Mouse (Mus musculus) MEL (cell line): ENCODE measurements at regions not wholly inside any gene's neighbourhood (a gene's known extent, or its start where the extent isn't known, plus 50 kb on each side); places are given as distances from the start of the nearest gene placed in this dataset.

Experiments
- DNase-seq: peaks from one replicate; pipeline ENCODE4 v3.0.0; 2011; ENCODE audit warnings: low read depth, low spot score
- H3K27ac ChIP-seq: 2 replicates; pipeline ENCODE4 v1.5.1; 2012; ENCODE audit warnings: low read depth, mild to moderate bottlenecking, control low read depth, low read length, moderate library complexity; ENCODE audit not compliant: control insufficient read depth
- H3K27me3 ChIP-seq, 2 experiments: fragments of 150-350 bp in 1 of 2; sonication (generic) in 1 of 2; 2 replicates each; pipeline ENCODE4 v1.6.1; 2012; ENCODE audit warnings: low read length in 2 of 2, mild to moderate bottlenecking in 2 of 2, improper control_type of control experiment in 1 of 2, moderate library complexity in 1 of 2; ENCODE audit not compliant: insufficient read depth in 2 of 2, control insufficient read depth in 1 of 2
- H3K36me3 ChIP-seq, 2 experiments: 2 replicates each; pipeline ENCODE4 v1.6.1; 2012 to 2014; ENCODE audit warnings: low read length in 2 of 2, improper control_type of control experiment in 1 of 2, inconsistent platforms in 1 of 2, mild to moderate bottlenecking in 1 of 2; ENCODE audit not compliant: insufficient read depth in 2 of 2, control insufficient read depth in 1 of 2
- H3K4me1 ChIP-seq, 2 experiments: fragments of 150-350 bp in 1 of 2; sonication (generic) in 1 of 2; 2 replicates each; pipeline ENCODE4 v1.6.1; 2012; ENCODE audit warnings: low read length in 2 of 2, improper control_type of control experiment in 1 of 2, mild to moderate bottlenecking in 1 of 2; ENCODE audit not compliant: insufficient read depth in 2 of 2, control insufficient read depth in 1 of 2
- H3K4me3 ChIP-seq, 2 experiments: fragments of 150-350 bp in 1 of 2; sonication (generic) in 1 of 2; 2 replicates each; pipeline ENCODE4 v1.5.1; 2012; ENCODE audit warnings: low read depth in 2 of 2, low read length in 2 of 2, mild to moderate bottlenecking in 2 of 2, moderate library complexity in 2 of 2, control low read depth in 1 of 2, improper control_type of control experiment in 1 of 2; ENCODE audit not compliant: control insufficient read depth in 1 of 2, insufficient read depth in 1 of 2
- H3K79me2 ChIP-seq: 2 replicates; pipeline ENCODE4 v1.6.1; 2012; ENCODE audit warnings: mild to moderate bottlenecking, low read length, moderate library complexity; ENCODE audit not compliant: control insufficient read depth, poor library complexity, insufficient read depth
- H3K9ac ChIP-seq: 2 replicates; pipeline ENCODE4 v1.6.1; 2012; ENCODE audit warnings: low read depth, mild to moderate bottlenecking, control low read depth, low read length, moderate library complexity; ENCODE audit not compliant: control insufficient read depth, poor library complexity, severe bottlenecking
- H3K9me3 ChIP-seq: fragments of 150-350 bp; sonication (generic); replicated peaks from 2 replicates; pipeline ENCODE4 v1.6.1; 2012; ENCODE audit warnings: mild to moderate bottlenecking, low read length, improper control_type of control experiment, moderate library complexity; ENCODE audit not compliant: insufficient read depth
- CHD2 ChIP-seq: IDR thresholded peaks from 2 replicates; pipeline ENCODE4 v1.6.1; 2011; ENCODE audit warnings: low read length, improper control_type of control experiment
- EP300 ChIP-seq, 2 experiments: IDR thresholded peaks; 2 replicates each; pipeline ENCODE4 v1.6.1; 2011; ENCODE audit warnings: improper control_type of control experiment in 2 of 2, low read length in 2 of 2, low read depth in 1 of 2, mild to moderate bottlenecking in 1 of 2
- ETS1 ChIP-seq: IDR thresholded peaks from 2 replicates; pipeline ENCODE4 v1.6.1; 2012; ENCODE audit warnings: low read depth, mild to moderate bottlenecking, inconsistent platforms, low read length, improper control_type of control experiment, moderate library complexity
- GABPA ChIP-seq: IDR thresholded peaks from 2 replicates; pipeline ENCODE4 v1.6.1; 2012; ENCODE audit warnings: low read depth, mild to moderate bottlenecking, inconsistent platforms, low read length, improper control_type of control experiment, moderate library complexity
- GATA1 ChIP-seq: IDR thresholded peaks from 2 replicates; pipeline ENCODE4 v1.6.1; 2011; ENCODE audit warnings: low read depth, low read length, improper control_type of control experiment
- JUND ChIP-seq: IDR thresholded peaks from 2 replicates; pipeline ENCODE4 v1.6.1; 2011; ENCODE audit warnings: low read depth, mild to moderate bottlenecking, improper control_type of control experiment, low read length
- MAX ChIP-seq: IDR thresholded peaks from 2 replicates; pipeline ENCODE4 v1.6.1; 2011; ENCODE audit warnings: low read length, improper control_type of control experiment
- MXI1 ChIP-seq: IDR thresholded peaks from 2 replicates; pipeline ENCODE4 v1.6.1; 2011; ENCODE audit warnings: mild to moderate bottlenecking, low read depth, low read length, improper control_type of control experiment
- NELFE ChIP-seq: IDR thresholded peaks from 2 replicates; pipeline ENCODE4 v1.6.1; 2011; ENCODE audit warnings: low read depth, low read length, improper control_type of control experiment
- SIN3A ChIP-seq: IDR thresholded peaks from 2 replicates; pipeline ENCODE4 v1.6.1; 2012; ENCODE audit warnings: low read length, improper control_type of control experiment, inconsistent platforms
- TBP ChIP-seq: IDR thresholded peaks from 2 replicates; pipeline ENCODE4 v1.8.0; 2011; ENCODE audit warnings: low read depth, low read length, improper control_type of control experiment
- TCF12 ChIP-seq: IDR thresholded peaks from 2 replicates; pipeline ENCODE4 v1.6.1; 2014; ENCODE audit warnings: low read depth, mild to moderate bottlenecking, inconsistent platforms, low read length, improper control_type of control experiment, moderate library complexity
- UBTF ChIP-seq: IDR thresholded peaks from 2 replicates; pipeline ENCODE4 v1.6.1; 2012; ENCODE audit warnings: low read depth, mild to moderate bottlenecking, inconsistent platforms, low read length, improper control_type of control experiment, moderate library complexity, borderline replicate concordance; ENCODE audit not compliant: insufficient read depth
- USF2 ChIP-seq, 2 experiments: IDR thresholded peaks; 2 replicates each; pipeline ENCODE4 v1.6.1; 2011 to 2012; ENCODE audit warnings: improper control_type of control experiment in 2 of 2, low read length in 2 of 2, borderline replicate concordance in 1 of 2, inconsistent platforms in 1 of 2, low read depth in 1 of 2, mild to moderate bottlenecking in 1 of 2; ENCODE audit not compliant: insufficient read depth in 1 of 2
- ZC3H11A ChIP-seq: IDR thresholded peaks from 2 replicates; pipeline ENCODE4 v1.6.1; 2012; ENCODE audit warnings: low read depth, mild to moderate bottlenecking, inconsistent platforms, low read length, improper control_type of control experiment
- ZMIZ1 ChIP-seq: IDR thresholded peaks from 2 replicates; pipeline ENCODE4 v1.6.1; 2012; ENCODE audit warnings: low read depth, mild to moderate bottlenecking, inconsistent platforms, low read length, improper control_type of control experiment, moderate library complexity

- no peak overlapping the region for H3K4me3 ChIP-seq
- no peak for DNase-seq
- H3K79me2 ChIP-seq: no peaks in the 10 kb centered on the region
- TF ChIP-seq MXI1: no peak
- no peak for TF ChIP-seq ETS1
- TF ChIP-seq GATA1: no peak
- no peak for TF ChIP-seq CHD2
- TF ChIP-seq TBP: no peak
- no peak for TF ChIP-seq JUND
- no peak for TF ChIP-seq ZMIZ1
- TF ChIP-seq EP300 (IDR thresholded peaks at IDR 0.05; ENCODE audit: low read depth in 1 of 2, low read length in 2 of 2): no peak
- TF ChIP-seq SIN3A: no peak
- no peak for TF ChIP-seq MAX
- TF ChIP-seq ZC3H11A: no peak
- TF ChIP-seq UBTF: no peak
- no peak for TF ChIP-seq TCF12
- TF ChIP-seq NELFE: no peak
- H3K4me1 ChIP-seq: no peaks in the 10 kb centered on the region
- H3K9me3 ChIP-seq: no peaks in the 10 kb centered on the region
- H3K27me3 ChIP-seq: no peaks in the 10 kb centered on the region
- no peak overlapping the region for H3K27ac ChIP-seq
- H3K36me3 ChIP-seq: no peaks in the 10 kb centered on the region
- H3K9ac ChIP-seq: no peak overlapping the region
These were observed 131.8 kb downstream of the Pja1 start for GRCm38 (mm10) chrX:99339081-99339876.

GRCm38 (mm10) chrX:99336616-99337553, 134.2 kb downstream of the Pja1 start:
- H3K27ac ChIP-seq: no peak overlapping the region
- no peaks in the 10 kb centered on the region for H3K79me2 ChIP-seq
- H3K4me3 ChIP-seq: no peak overlapping the region
- no peaks in the 10 kb centered on the region for H3K36me3 ChIP-seq
- no peak for DNase-seq
- no peaks in the 10 kb centered on the region for H3K27me3 ChIP-seq
- no peaks in the 10 kb centered on the region for H3K9me3 ChIP-seq
- TF ChIP-seq GABPA: no peak
- TF ChIP-seq USF2 (IDR thresholded peaks at IDR 0.05; ENCODE audit: borderline replicate concordance in 1 of 2, insufficient read depth in 1 of 2, low read depth in 1 of 2, low read length in 2 of 2): no peak
- H3K9ac ChIP-seq: no peak overlapping the region
- no peaks in the 10 kb centered on the region for H3K4me1 ChIP-seq
